Mouse (Mus musculus) CD4-positive helper T cell, adult 2 months (primary cell): ENCODE measurements around the gene Ccdc180.

Experiments
- DNase-seq: peaks from one replicate; pipeline ENCODE4 v3.0.0-alpha.2; 2012; ENCODE audit warnings: low read depth, missing footprints, low spot score

The Ccdc180 gene

GRCm38 (mm10) chr4:45890066-45890761 lies at the start of gene Ccdc180:
TSS of gene Ccdc180 (plus strand) at chr4:45890303.
- DNase-seq, result peak; percentile 65

DNA sequence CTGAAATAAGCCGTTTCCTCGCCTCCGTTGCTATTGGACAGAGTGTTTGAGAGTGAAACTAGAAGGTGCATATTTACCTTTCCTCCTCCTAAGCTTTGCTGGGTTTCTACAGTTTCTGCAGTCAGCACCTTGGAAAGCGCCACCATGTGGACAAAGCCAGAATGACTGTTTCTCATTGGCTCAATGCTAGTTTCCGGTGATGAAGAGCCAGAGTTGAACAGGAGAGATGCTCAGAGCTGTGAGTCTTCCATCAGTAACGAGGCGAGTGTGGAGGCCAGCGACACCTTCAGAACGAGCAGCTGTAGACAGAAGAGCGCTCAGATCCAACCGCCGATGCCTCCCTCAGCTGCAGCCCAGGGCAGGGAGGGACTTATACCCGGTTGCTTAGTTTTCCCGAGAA lies 45.7 kb upstream of the Ccdc180 start:
- peak; percentile 48 for DNase-seq

DNA sequence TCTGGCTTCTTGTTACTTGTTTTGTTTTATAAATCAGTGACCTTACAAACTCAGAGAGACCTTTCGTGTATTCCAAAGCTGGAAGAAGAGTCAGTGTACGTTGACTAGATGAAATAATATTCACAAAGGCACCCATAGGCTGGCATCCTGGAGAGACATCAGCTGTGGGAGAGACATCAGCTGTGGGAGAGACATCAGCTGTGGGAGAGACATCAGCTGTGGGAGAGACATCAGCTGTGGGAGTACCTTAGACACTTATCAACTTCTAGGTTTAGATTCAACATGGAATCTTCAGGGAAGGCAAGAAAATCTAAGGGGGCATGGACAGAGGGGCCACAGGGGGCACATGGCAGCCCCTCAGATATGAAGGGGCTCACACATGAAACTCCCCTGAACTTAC lies 43.8 kb upstream of the Ccdc180 start:
- DNase-seq, result no peak

GRCm38 (mm10) chr4:45848109-45848824 lies 41.8 kb upstream of the Ccdc180 start, which contains the start of gene Stra6l:
TSS of gene Stra6l (plus strand) at chr4:45848664.
- DNase-seq, result no peak

DNA sequence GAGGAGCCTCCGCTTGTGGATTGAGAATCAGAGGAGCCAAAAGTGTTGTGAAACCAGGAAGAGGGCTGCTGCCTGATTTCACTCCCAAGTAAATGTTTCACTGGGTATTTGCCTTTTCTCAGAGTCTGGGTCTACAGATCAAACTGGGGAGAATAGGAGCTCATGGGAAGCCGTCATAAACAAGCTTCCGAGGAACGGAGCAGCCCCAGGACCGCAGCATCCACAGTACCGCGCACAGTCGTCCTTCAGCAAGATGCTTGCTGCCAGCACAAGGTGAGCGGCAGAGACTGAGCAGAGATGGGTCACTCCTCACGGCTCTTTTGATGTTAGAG lies 41.3 kb upstream of the Ccdc180 start:
- DNase-seq, result no peak

- DNase-seq, result no peak
These were observed 40.7 kb upstream of the Ccdc180 start for GRCm38 (mm10) chr4:45849419-45849818.

DNA sequence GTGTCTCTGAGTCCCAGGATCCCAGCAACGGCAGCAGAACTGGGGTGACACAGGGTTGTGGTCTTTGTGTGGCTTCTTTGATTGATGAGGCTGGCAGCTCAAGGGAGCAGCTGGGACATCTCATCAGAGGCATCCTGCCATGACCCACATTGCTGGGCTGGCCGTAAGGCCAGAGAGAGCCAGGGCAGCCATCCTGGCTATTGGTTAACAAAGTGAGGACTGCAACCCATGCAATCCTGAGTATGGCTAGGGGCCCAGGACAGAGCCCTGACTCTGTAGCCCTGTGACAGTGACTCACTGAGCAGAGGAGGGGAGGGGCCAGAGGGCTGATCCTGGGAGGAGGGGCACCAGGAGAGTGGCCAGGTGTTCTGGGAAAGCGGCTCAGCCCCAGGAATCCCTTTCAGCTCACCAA lies 38.5 kb upstream of the Ccdc180 start:
- no peak for DNase-seq

DNA sequence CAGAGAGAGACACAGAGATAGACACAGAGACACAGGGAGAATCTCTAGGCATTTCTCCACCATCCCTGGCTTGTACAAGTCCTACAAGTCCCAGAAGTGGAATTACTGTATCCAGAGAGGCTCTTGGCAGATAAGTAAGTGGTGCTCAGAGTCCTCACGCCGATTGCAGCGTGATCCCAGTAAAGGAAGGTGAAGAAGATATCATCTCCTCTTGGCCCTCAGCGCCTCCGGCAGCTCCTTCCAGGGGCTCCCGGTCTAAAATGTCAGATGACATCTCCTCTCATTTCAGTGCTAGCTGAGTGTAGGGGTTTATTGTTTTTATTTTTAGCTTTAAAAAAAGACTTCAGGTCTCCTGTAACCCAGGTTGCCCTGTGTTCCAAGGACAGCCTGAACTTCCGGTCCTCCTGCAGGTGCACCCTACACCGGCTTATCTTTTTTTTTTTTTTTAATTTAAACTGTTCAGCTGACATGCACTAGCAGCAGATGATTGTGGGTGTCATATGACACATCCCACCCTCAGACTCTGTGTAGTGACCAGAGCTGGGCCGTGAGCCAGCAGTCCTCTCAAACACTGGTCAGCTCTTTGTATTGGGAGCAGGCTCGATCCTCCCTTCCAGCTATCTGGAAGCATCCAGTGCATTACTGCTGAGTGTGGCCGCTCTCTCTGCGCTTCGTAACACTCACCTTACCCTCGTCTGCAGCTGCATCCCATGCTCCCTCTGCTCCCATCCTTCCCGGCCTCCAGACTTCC lies 36.4 kb upstream of the Ccdc180 start:
- DNase-seq, result no peak

DNA sequence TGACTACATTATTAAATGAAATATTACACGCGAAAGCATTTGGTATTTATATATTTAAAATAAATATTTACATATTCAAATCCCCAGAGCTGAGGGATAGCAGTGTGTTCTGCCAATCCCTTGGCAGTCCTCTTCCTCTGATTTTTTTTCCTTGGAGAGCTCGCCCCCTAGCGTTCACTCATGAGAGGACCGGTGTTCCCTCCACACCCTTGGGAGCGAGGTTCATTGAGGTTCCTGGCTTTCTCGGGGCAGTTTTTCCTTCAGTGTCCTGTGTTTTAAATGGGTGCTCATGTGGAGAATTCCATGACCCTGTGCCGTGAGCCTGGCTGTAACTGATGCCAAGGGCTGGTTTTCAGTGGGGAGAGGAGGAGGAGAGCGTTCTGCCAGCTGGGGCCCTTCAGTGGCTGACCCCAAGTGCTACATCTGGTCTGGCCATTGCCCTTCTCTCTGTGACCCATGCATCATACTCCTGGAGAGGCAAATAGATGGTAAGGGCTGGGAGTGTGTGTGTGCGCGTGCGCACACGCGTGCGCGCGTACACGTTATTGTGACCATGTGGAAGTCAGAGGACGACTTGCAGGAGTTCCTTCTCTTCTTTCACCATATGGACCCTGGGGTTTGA lies 34.2 kb upstream of the Ccdc180 start:
- peak; percentile 13 for DNase-seq

GRCm38 (mm10) chr4:45861160-45861559 lies 28.9 kb upstream of the Ccdc180 start:
- DNase-seq, result no peak

- no peak for DNase-seq
These were observed 22.7 kb upstream of the Ccdc180 start for GRCm38 (mm10) chr4:45867416-45867815.

DNA sequence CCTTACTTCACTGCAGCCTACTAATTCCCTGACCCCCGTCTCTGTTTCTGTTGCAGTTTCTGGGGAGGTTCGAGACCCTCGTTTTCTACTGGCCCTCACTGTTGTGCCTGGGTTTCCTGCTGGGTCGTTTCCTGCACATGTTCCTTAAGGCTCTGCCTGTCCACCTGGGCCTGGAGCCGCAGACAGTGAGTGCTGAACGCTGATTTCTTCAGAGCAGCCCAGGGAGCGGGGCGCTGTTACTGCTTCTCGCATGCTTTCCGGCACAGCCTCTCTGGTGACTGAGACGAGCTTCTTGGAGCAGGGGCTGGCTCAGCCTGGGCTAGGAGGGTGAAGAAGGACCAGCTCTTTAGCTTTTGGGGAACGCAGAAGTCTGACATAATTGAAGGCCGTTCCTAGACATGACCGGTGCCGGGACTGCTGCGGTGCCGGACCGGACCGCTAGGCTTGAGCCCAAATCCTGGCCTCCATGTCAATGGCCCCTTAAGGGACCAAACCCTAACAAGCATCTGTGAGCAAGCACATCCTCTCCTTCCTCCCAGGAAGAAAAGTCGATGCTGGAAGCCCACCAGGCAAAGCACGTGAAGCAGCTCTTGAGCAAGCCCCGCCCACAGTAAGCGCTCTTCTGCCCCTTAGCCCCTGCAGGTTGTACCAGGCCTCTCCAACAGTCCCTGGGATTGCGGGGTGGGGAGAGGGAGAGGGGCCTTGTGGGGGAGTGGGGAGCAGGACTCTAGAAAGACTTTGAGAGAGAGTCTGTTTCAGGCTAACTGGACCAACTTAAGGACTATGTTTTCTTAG lies 20.9 kb upstream of the Ccdc180 start:
- no peak for DNase-seq

- no peak for DNase-seq
These were observed 18.0 kb upstream of the Ccdc180 start for GRCm38 (mm10) chr4:45872147-45872546.

- peak; percentile 13 for DNase-seq
These were observed 11.2 kb upstream of the Ccdc180 start for GRCm38 (mm10) chr4:45878929-45879328.

- no peak for DNase-seq
These were observed 7.6 kb upstream of the Ccdc180 start for GRCm38 (mm10) chr4:45882521-45882920.

DNA sequence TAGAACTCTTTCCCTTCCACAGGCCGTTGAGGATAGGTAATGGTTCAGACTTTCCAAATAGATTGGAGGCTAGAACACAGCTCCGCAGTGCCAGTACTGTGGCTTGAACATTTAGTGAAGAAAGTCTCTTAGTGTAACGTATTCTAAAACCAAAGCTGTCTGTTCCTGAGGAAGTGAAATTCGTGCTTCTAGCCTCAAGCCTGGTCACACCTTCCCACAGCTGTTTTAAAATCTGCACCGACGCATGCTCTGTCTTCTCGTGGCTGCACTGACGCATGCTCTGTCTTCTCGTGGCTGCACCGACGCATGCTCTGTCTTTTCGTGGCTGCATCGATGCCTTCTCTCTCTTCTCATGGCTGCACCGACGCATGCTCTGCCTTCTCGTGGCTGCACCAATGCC lies 6.9 kb upstream of the Ccdc180 start:
- DNase-seq, result no peak

GRCm38 (mm10) chr4:45889487-45889886 lies 616 bp upstream of the Ccdc180 start:
- no peak for DNase-seq

GRCm38 (mm10) chr4:45896425-45897081 lies 6.5 kb downstream of the Ccdc180 start:
- no peak for DNase-seq

GRCm38 (mm10) chr4:45898413-45898812 lies 8.3 kb downstream of the Ccdc180 start:
- no peak for DNase-seq

GRCm38 (mm10) chr4:45909256-45909655 lies 19.2 kb downstream of the Ccdc180 start:
- DNase-seq, result no peak

- no peak for DNase-seq
These were observed 19.8 kb downstream of the Ccdc180 start for GRCm38 (mm10) chr4:45909924-45910323.
